In genomic region chr5:121209755-121210600, GRCm38 (mm10) we compare ENCODE assay signal across 12 mouse cellular contexts.
"Had no signal": no experiment of that assay in that cellular context is flagged by ENCODE, and none has a peak within 500 bp of the region (broad histone marks: within the 10 kb centered on the region; RNA-seq: fewer than 3 reads in every experiment).

No protein-coding gene starts in this region.

- H3K4me3 ChIP-seq: limb, embryonic 13.5 days; midbrain, embryonic 10.5 days; myocyte; neural tube, embryonic 15.5 days had no signal

- H3K27me3 ChIP-seq: limb, embryonic 13.5 days; neural tube, embryonic 15.5 days had no signal

- DNase-seq: kidney, adult 11 months; kidney, postnatal 14 days; left cerebral cortex, postnatal 4 days; midbrain, embryonic 14.5 days; right cerebral cortex, adult 18-20 months; right cerebral cortex, postnatal 25 days; thymus, adult 18-20 months; thymus, postnatal 14 days had no signal

- H3K9ac ChIP-seq: limb, embryonic 13.5 days; neural tube, embryonic 15.5 days had no signal

- H3K4me2 ChIP-seq: limb, embryonic 13.5 days; neural tube, embryonic 15.5 days had no signal

- H3K27ac ChIP-seq: limb, embryonic 13.5 days; midbrain, embryonic 10.5 days; neural tube, embryonic 15.5 days had no signal

- H3K9me3 ChIP-seq: limb, embryonic 13.5 days; midbrain, embryonic 10.5 days; neural tube, embryonic 15.5 days had no signal
